Comparison of ENCODE assay signal across 8 mouse cellular contexts in the genomic region with DNA sequence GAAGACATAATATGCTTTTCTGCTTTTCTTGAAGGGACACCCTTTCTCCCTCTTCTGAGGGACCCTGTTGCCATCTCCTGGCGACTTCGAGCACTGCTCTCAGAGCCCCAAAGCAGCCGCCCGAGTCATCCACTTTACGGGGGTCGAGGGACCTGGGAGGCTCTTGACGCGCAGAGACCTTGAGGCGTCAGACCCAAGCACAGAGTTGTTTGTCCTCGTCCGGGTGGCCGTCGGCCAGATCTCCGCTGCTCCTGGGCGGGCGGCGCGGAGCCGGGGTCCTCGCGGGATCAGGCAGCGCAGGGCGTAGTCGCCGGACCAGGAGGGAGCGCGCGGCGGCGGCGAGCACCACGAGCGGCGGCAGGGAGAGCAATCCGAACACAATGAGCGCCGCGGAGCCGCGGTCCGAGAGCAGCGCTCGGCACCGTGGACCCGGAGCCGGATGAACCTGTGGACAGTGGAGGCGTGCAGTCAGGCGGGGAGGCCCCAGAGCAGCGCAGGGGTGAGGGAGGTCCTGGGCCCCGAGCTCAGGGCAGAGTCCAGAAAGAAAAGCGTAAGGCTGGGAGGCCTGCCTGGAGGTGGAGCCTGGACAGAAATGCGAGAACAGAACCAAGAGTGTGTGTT. TPM values are rescaled to one million over a fixed set of nuclear protein-coding genes. Genes with fewer than 3 reads are reported as not detected.
DNase-seq lines count a peak whose midpoint lies in the region; ATAC-seq and TF ChIP-seq lines count a peak whose summit lies in the region.

No protein-coding gene starts in this region.

- peaks cover 16% of the 10 kb centered on the region for H3K27me3 ChIP-seq in E14TG2a.4 (ENCODE audit: insufficient read depth, low read length)
- H3K27me3 ChIP-seq in forebrain, embryonic 11.5 days (ENCODE audit: control insufficient read depth, insufficient read depth, low read length), result no peaks in the 10 kb centered on the region
- H3K27me3 ChIP-seq in heart, embryonic 15.5 days, result no peaks in the 10 kb centered on the region
- no peaks in the 10 kb centered on the region for H3K27me3 ChIP-seq in neural tube, embryonic 15.5 days (replicated peaks)

- peak overlapping the region; percentile 19; the same call in 1 of the 2 replicates for H3K27ac ChIP-seq in forebrain, embryonic 11.5 days (ENCODE audit: low read depth, low read length)
- H3K27ac ChIP-seq in heart, embryonic 15.5 days, result peak overlapping the region; percentile 89
- peak overlapping the region; percentile 92 for H3K27ac ChIP-seq in neural tube, embryonic 15.5 days (replicated peaks)

- no peaks in the 10 kb centered on the region for H3K9me3 ChIP-seq in E14TG2a.4 (ENCODE audit: low read length)
- H3K9me3 ChIP-seq in forebrain, embryonic 11.5 days (ENCODE audit: control insufficient read depth, low read length), result no peaks in the 10 kb centered on the region
- H3K9me3 ChIP-seq in heart, embryonic 15.5 days (replicated peaks), result no peaks in the 10 kb centered on the region
- H3K9me3 ChIP-seq in neural tube, embryonic 15.5 days (replicated peaks), result no peaks in the 10 kb centered on the region

- H3K4me2 ChIP-seq in forebrain, embryonic 11.5 days (ENCODE audit: low read depth, low read length, severe bottlenecking), result peak overlapping the region; percentile 78
- H3K4me2 ChIP-seq in heart, embryonic 15.5 days, result peak overlapping the region; percentile 91
- peak overlapping the region; percentile 74 for H3K4me2 ChIP-seq in neural tube, embryonic 15.5 days

- no peak for TF ChIP-seq POLR2A in lung, adult 2 months (IDR thresholded peaks at IDR 0.05; ENCODE audit: borderline replicate concordance, extremely low read depth, low read depth, low read length)

- H3K36me3 ChIP-seq in E14TG2a.4 (ENCODE audit: insufficient read depth, low read length), result no peaks in the 10 kb centered on the region
- no peaks in the 10 kb centered on the region for H3K36me3 ChIP-seq in forebrain, embryonic 11.5 days (ENCODE audit: control insufficient read depth, insufficient read depth, low read length)
- no peaks in the 10 kb centered on the region for H3K36me3 ChIP-seq in heart, embryonic 15.5 days
- H3K36me3 ChIP-seq in neural tube, embryonic 15.5 days, result no peaks in the 10 kb centered on the region

- H3K4me3 ChIP-seq in E14TG2a.4 (replicated peaks; ENCODE audit: low read length), result peak overlapping the region; percentile 83
- H3K4me3 ChIP-seq in forebrain, embryonic 11.5 days (ENCODE audit: low read depth, low read length), result peak overlapping the region; percentile 54
- H3K4me3 ChIP-seq in heart, embryonic 15.5 days, result peak overlapping the region; percentile 65
- H3K4me3 ChIP-seq in lung, adult 2 months (replicated peaks; ENCODE audit: extremely low read depth, low read depth, low read length), result peak overlapping the region; percentile 70
- H3K4me3 ChIP-seq in neural tube, embryonic 15.5 days (replicated peaks), result peak overlapping the region; percentile 63

- peak; percentile 92 for ATAC-seq in forebrain, embryonic 11.5 days (replicated peaks; ENCODE audit: low FRiP score)
- ATAC-seq in heart, embryonic 15.5 days (replicated peaks; ENCODE audit: insufficient number of reproducible peaks, insufficient read depth, low FRiP score, low read depth), result peak; percentile 69
- ATAC-seq in neural tube, embryonic 15.5 days (ENCODE audit: low FRiP score), result peak; percentile 89

- peak overlapping the region; percentile 85 for H3K9ac ChIP-seq in forebrain, embryonic 11.5 days (ENCODE audit: low read length)
- peak overlapping the region; percentile 75 for H3K9ac ChIP-seq in heart, embryonic 15.5 days
- H3K9ac ChIP-seq in neural tube, embryonic 15.5 days (replicated peaks), result peak overlapping the region; percentile 75

- TF ChIP-seq CTCF in E14TG2a.4 (conservative IDR thresholded peaks at IDR 0.05; ENCODE audit: low read length), result peak; percentile 31; the same call in 1 of the 2 replicates
- peak; percentile 68 for TF ChIP-seq CTCF in lung, adult 2 months (IDR thresholded peaks at IDR 0.05; ENCODE audit: insufficient read depth, low read length)

- peaks cover 25% of the 10 kb centered on the region for H3K4me1 ChIP-seq in E14TG2a.4 (replicated peaks; ENCODE audit: low read depth, low read length)
- H3K4me1 ChIP-seq in forebrain, embryonic 11.5 days (replicated peaks; ENCODE audit: control insufficient read depth, insufficient read depth, low read length), result no peaks in the 10 kb centered on the region; the same call in 1 of the 2 replicates
- peaks cover 32% of the 10 kb centered on the region for H3K4me1 ChIP-seq in heart, embryonic 15.5 days (replicated peaks)
- no peaks in the 10 kb centered on the region for H3K4me1 ChIP-seq in lung, adult 2 months (ENCODE audit: control insufficient read depth, insufficient read depth, low read length)
- H3K4me1 ChIP-seq in neural tube, embryonic 15.5 days, result peaks cover 26% of the 10 kb centered on the region

- peak; percentile 62 for DNase-seq in c-Kit-positive CD71-negative TER-119-negative erythroid progenitor cells, embryonic 14.5 days (ENCODE audit: low read depth)
- DNase-seq in forebrain, embryonic 11.5 days (ENCODE audit: low spot score), result peak; percentile 85
- DNase-seq in kidney, postnatal 14 days, result peak; percentile 84
- DNase-seq in lung, adult 2 months, result peak; percentile 81
- DNase-seq in testis, postnatal 10 days (ENCODE audit: low spot score), result peak; percentile 88

- WGBS in forebrain, embryonic 11.5 days, result under 1% methylated on average over 51 of the region's 52 CpGs
- under 1% methylated on average over 52 of the region's 52 CpGs for WGBS in heart, embryonic 15.5 days
- under 1% methylated on average over 52 of the region's 52 CpGs for WGBS in lung, adult 2 months
- under 1% methylated on average over 52 of the region's 52 CpGs for WGBS in neural tube, embryonic 15.5 days

RNA-seq across cellular contexts. Expression of a gene that starts 1.5 kb away (rescaled TPM):
- 0.15 and 0.43 TPM in 2 replicates for polyA plus RNA-seq in forebrain, embryonic 11.5 days (2014; fragmentation: Nextera tagmentation; extraction: Ambion mirVana)
- 1.7 and 2.0 TPM in 2 replicates for polyA plus RNA-seq in heart, embryonic 15.5 days (2015; fragmentation: Nextera tagmentation; extraction: Ambion mirVana)
- polyA plus RNA-seq in lung, adult 2 months (2012; rRNA removed), result 0.38 and 0.52 TPM in 2 replicates
- 0.78 and 1.2 TPM in 2 replicates for polyA plus RNA-seq in neural tube, embryonic 15.5 days (2015; fragmentation: Nextera tagmentation; extraction: Ambion mirVana)

RNA-seq across cellular contexts. Expression of a gene that starts 6.0 kb away (rescaled TPM):
- not detected in 2 replicates for polyA plus RNA-seq in forebrain, embryonic 11.5 days (2014; fragmentation: Nextera tagmentation; extraction: Ambion mirVana)
- 0.13 TPM in 1 of 2 replicates, not detected in the other for polyA plus RNA-seq in heart, embryonic 15.5 days (2015; fragmentation: Nextera tagmentation; extraction: Ambion mirVana)
- 15.7 and 17.3 TPM in 2 replicates for polyA plus RNA-seq in lung, adult 2 months (2012; rRNA removed)
- polyA plus RNA-seq in neural tube, embryonic 15.5 days (2015; fragmentation: Nextera tagmentation; extraction: Ambion mirVana), result 0.27 TPM in 1 of 2 replicates, not detected in the other

RNA-seq across cellular contexts. Expression of a gene that starts 9.7 kb away (rescaled TPM):
- 10.0 and 10.6 TPM in 2 replicates for polyA plus RNA-seq in forebrain, embryonic 11.5 days (2014; fragmentation: Nextera tagmentation; extraction: Ambion mirVana)
- 5.9 and 7.8 TPM in 2 replicates for polyA plus RNA-seq in heart, embryonic 15.5 days (2015; fragmentation: Nextera tagmentation; extraction: Ambion mirVana)
- 9.2 and 11.8 TPM in 2 replicates for polyA plus RNA-seq in lung, adult 2 months (2012; rRNA removed)
- polyA plus RNA-seq in neural tube, embryonic 15.5 days (2015; fragmentation: Nextera tagmentation; extraction: Ambion mirVana), result 30.0 and 31.9 TPM in 2 replicates

RNA-seq across cellular contexts. Expression of a gene that starts 18.5 kb away (rescaled TPM):
- 203 and 223 TPM in 2 replicates for polyA plus RNA-seq in forebrain, embryonic 11.5 days (2014; fragmentation: Nextera tagmentation; extraction: Ambion mirVana)
- 131 TPM in 2 replicates for polyA plus RNA-seq in heart, embryonic 15.5 days (2015; fragmentation: Nextera tagmentation; extraction: Ambion mirVana)
- polyA plus RNA-seq in lung, adult 2 months (2012; rRNA removed), result 36.9 and 40.0 TPM in 2 replicates
- polyA plus RNA-seq in neural tube, embryonic 15.5 days (2015; fragmentation: Nextera tagmentation; extraction: Ambion mirVana), result 259 and 285 TPM in 2 replicates

RNA-seq across cellular contexts. Expression of a gene that starts 23.3 kb away (rescaled TPM):
- 104 and 115 TPM in 2 replicates for polyA plus RNA-seq in forebrain, embryonic 11.5 days (2014; fragmentation: Nextera tagmentation; extraction: Ambion mirVana)
- 88.9 and 108 TPM in 2 replicates for polyA plus RNA-seq in heart, embryonic 15.5 days (2015; fragmentation: Nextera tagmentation; extraction: Ambion mirVana)
- 44.5 and 48.4 TPM in 2 replicates for polyA plus RNA-seq in lung, adult 2 months (2012; rRNA removed)
- 90.0 and 96.6 TPM in 2 replicates for polyA plus RNA-seq in neural tube, embryonic 15.5 days (2015; fragmentation: Nextera tagmentation; extraction: Ambion mirVana)

Comparison
In these comparisons a context has a peak if more than half of its experiments do, and no peak if none do; other contexts are left out.
1. Peak in every context shown above with its lines: DNase-seq, ATAC-seq, H3K4me3 ChIP-seq and H3K27ac ChIP-seq.
2. H3K27ac ChIP-seq: peak in every context shown above with its lines; median percentile 92 in neural tube, embryonic 15.5 days; 89 in heart, embryonic 15.5 days; 19 in forebrain, embryonic 11.5 days.
3. RNA of a gene that starts 6.0 kb away (polyA plus RNA-seq): 15.7 to 17.3 TPM in lung, adult 2 months; 0.13 TPM in heart, embryonic 15.5 days, not detected in forebrain, embryonic 11.5 days and 0.27 TPM in neural tube, embryonic 15.5 days; every median in the first group is over 10 times any median in the second.